Mouse (Mus musculus): Measurements from ENCODE around the gene Pkn1. TPM values are rescaled to one million over a fixed set of nuclear protein-coding genes. Genes with fewer than 3 reads are reported as not detected.
A peak's percentile ranks its signal among the peaks of the same experiment; 100 is the strongest.

Gene Pkn1
- polyA plus RNA-seq, 1 experiment from 2014 or later: 30.0 TPM

DNA sequence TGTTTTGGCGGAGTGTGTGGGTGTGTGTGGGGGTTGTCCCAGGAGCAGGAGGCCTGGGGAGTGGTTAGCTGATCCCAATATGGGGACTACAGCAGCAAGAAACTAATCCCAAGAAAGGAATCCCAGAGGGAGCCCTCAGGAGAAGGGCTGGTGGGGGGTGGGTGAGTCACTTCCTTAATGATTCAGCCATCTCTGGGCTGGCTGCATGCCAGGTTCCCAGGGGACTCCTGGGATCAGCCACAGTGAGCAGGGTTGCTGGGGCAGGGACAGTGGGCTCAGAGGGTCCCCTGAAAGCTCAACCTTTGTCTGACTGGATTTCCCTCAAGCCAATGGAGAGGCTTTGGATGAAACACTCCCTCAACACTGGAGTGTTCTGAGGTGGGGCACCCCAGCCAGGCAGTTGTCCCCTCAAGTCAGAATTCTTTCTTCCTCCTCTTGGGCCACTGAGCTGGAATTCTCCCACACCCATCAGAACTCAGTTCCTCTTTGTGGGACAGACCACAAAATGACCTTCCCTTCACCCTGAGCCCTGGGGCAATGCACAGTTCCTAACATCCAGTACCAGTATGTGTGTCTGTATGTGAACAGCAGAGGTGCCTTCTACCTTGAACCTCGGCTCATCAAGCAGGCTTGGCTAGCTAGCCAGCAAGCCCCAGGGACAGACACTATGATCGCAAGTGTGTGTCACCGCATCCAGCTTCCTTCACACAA lies 39.0 kb upstream of the Pkn1 start:
- Histone ChIP-seq H3K27ac (no peak overlapping the region), H3K4me2 (replicated peaks) (peak overlapping the region; percentile 18; the same call in 1 of the 2 replicates), H3K36me3 (no peaks in the 10 kb centered on the region), H3K27me3 (replicated peaks) (peaks cover 44% of the 10 kb centered on the region), H3K4me1 (peaks cover 14% of the 10 kb centered on the region), H3K4me3 (no peak overlapping the region), H3K9ac (no peak overlapping the region), H3K9me3 (no peaks in the 10 kb centered on the region)
- ATAC-seq (ENCODE audit: low FRiP score, low read depth): no peak
- WGBS: 79% methylated on average over 4 of the region's 4 CpGs

DNA sequence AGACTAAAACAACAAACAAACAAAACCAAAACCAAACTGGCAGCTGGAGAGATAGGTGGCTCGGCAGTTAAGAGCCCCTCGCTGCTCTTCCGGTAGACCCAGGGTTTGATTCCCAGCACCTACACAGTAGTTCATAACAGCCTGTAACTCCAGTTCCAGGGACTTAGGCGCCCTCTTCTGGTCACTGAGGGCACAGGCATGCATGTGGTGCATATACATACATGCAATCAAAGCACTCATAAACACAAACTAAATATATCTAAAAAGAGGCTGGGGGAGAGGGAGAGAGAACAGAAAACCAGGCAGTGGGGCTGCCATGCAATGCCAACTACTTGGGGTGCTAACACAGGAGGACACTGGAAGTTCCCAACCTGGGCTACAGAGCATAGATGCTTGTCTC lies 38.4 kb upstream of the Pkn1 start:
- WGBS: 85% methylated on average over 4 of the region's 4 CpGs
- no peak overlapping the region for H3K27ac ChIP-seq
- peaks cover 14% of the 10 kb centered on the region for H3K4me1 ChIP-seq
- no peak overlapping the region for H3K4me3 ChIP-seq
- H3K4me2 ChIP-seq (replicated peaks): no peak overlapping the region
- ATAC-seq (ENCODE audit: low FRiP score, low read depth): no peak
- H3K9me3 ChIP-seq: no peaks in the 10 kb centered on the region
- H3K9ac ChIP-seq: no peak overlapping the region
- peaks cover 43% of the 10 kb centered on the region for H3K27me3 ChIP-seq (replicated peaks)
- H3K36me3 ChIP-seq: no peaks in the 10 kb centered on the region

DNA sequence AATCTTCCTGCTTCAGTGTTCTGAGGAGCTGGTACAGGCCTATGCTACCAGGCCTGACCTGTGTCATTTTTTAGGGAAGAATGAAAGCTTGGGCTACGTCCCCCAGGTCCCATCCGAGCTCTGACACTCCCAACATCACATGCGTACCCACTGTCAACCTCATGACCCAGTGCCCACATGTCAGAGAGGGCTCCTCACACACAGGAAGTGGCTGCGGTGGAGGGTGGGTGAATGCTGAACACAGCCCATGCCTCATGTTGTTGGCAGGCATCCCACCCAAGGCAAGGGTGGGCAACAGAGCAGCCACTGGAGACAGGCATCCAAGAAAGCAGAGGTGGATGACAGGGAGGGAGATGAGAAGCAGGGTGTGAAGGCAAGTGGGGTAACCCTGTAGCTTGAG lies 37.7 kb upstream of the Pkn1 start:
- Histone ChIP-seq H3K27me3 (replicated peaks) (peaks cover 37% of the 10 kb centered on the region), H3K4me1 (peaks cover 14% of the 10 kb centered on the region), H3K4me2 (replicated peaks) (no peak overlapping the region), H3K9me3 (no peaks in the 10 kb centered on the region), H3K4me3 (no peak overlapping the region), H3K36me3 (no peaks in the 10 kb centered on the region), H3K27ac (no peak overlapping the region), H3K9ac (no peak overlapping the region)
- ATAC-seq (ENCODE audit: low FRiP score, low read depth): no peak
- 90% methylated on average over 4 of the region's 4 CpGs for WGBS

DNA sequence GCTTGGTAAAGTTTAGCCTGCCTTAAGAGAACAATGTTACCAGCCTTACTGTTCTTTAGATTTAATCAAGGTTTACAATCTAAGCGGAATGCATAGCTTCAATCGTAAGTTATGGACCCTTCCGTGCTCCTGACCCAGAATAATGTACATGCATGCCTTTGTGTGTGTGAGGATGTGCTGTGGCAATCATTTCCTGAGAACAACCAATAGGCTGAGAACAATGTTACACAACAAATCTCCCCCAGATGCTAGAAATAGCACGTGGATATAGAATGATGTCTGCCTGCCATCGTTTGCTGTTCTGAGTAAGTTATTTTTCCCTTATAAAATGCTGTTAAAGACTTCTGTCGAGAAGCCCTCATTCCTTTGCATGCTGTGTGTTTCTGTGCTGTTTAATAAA lies 33.9 kb upstream of the Pkn1 start:
- no peaks in the 10 kb centered on the region for H3K36me3 ChIP-seq
- WGBS: 82% methylated on average over 6 of the region's 6 CpGs

DNA sequence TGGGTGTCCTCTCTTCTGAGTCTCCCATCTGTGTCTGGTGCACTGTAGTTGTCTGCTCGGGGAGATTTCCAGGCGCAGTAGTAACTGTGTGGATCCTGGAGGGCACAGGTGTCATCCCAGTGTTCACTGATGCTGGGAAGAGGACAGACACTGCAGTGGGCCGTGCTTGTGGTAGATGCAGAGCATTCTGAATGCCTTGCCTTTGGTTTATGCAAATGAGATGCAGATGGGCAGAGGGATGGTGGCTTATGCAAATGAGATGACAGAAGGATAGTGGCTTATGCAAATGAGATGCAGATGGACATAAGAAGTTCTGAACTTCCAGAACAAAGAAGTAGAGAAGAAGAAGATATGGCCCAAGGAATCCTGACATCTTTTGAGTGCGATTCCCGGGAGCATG lies 32.9 kb upstream of the Pkn1 start:
- no peak overlapping the region for H3K4me3 ChIP-seq
- H3K9me3 ChIP-seq: no peaks in the 10 kb centered on the region
- no peaks in the 10 kb centered on the region for H3K36me3 ChIP-seq
- H3K4me2 ChIP-seq (replicated peaks): no peak overlapping the region
- no peaks in the 10 kb centered on the region for H3K4me1 ChIP-seq
- no peak for ATAC-seq (ENCODE audit: low FRiP score, low read depth)
- 70% methylated on average over 5 of the region's 5 CpGs for WGBS
- H3K27me3 ChIP-seq (replicated peaks): peaks cover 12% of the 10 kb centered on the region; the same call in 1 of the 2 replicates
- H3K27ac ChIP-seq: no peak overlapping the region
- H3K9ac ChIP-seq: no peak overlapping the region

More for the DNA sequence above, 33.9 kb upstream of the Pkn1 start:
- Histone ChIP-seq H3K4me2 (replicated peaks) (no peak overlapping the region), H3K4me1 (peaks cover 4% of the 10 kb centered on the region; the same call in 1 of the 2 replicates), H3K27me3 (replicated peaks) (peaks cover 12% of the 10 kb centered on the region; the same call in 1 of the 2 replicates), H3K4me3 (no peak overlapping the region), H3K9me3 (no peaks in the 10 kb centered on the region), H3K27ac (no peak overlapping the region), H3K9ac (no peak overlapping the region)
- no peak for ATAC-seq (ENCODE audit: low FRiP score, low read depth)

DNA sequence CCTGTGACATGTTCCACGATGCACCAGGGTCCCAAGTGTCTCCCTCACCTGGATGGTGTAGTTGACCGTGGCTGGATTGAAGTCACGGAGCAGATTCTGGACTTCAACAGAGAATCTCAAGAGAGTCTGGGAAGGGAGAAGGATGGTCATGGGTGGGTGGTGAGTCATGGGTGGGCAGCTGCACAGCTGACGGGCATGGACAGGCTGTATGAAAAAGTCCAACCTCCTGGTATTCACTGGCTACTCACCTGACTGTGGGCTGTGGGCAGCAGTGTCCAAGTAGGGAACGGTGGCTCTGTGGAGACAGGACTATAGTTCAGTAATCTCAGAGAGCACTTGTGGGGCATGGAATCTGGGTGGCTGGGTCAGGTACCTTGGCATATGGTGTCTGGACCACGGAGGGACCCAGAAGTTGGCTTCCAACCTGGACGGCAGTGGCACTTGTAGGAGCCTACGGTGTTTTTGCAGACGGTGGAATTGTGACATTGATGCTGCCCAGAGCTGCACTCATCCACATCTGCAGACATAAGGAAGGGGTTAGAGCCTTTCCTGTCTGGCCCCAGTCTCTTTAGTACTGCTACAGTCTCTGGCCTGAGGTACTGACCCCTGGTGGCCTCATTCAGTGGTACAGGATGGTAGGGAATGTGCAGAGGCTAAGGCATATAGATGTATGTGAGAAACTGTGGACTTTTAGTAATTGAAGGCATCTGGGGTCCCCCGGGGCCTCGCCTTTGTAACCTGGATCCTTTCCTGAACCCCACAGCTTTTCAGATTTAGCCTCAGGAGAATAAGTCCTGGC lies 30.2 kb upstream of the Pkn1 start:
- 81% methylated on average over 11 of the region's 11 CpGs for WGBS
- Histone ChIP-seq H3K27me3 (replicated peaks) (peaks cover 5% of the 10 kb centered on the region; the same call in 1 of the 2 replicates), H3K9me3 (no peaks in the 10 kb centered on the region), H3K9ac (no peak overlapping the region), H3K4me3 (no peak overlapping the region), H3K4me2 (replicated peaks) (no peak overlapping the region), H3K36me3 (peaks cover 22% of the 10 kb centered on the region), H3K27ac (no peak overlapping the region), H3K4me1 (no peaks in the 10 kb centered on the region)
- 0 out of 2 replicates have a peak, but pooled peaks have one; percentile 8 for ATAC-seq (ENCODE audit: low FRiP score, low read depth)

DNA sequence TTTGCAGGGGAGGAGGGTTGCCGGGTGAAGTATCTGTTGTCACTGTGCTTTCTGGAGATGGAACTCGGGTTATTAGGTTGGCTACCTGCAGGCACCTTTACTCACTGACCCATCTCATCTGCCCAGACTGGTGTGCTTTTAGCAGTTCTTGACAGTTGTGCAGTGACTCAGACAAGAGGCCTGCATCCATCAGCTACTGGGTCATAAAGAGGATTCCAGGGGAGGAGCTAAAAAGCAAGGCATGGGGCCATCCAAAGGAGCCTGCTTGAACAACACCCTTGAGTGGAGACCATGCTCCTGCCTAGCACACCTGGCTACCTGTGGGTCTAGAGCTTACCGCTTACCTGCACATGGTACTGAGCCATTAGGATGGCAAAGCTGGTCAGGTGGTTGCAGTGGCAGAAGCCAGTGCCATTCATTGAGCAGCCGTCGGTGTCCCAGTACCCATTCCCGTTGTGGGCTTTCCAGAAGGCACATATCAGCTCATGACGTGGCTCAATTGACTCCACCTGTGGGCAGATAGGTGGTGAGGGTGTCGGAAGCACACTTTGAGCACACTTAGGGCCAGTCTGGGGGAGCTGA lies 26.6 kb upstream of the Pkn1 start:
- ATAC-seq (ENCODE audit: low FRiP score, low read depth): no peak
- H3K27me3 ChIP-seq (replicated peaks): no peaks in the 10 kb centered on the region
- H3K9me3 ChIP-seq: no peaks in the 10 kb centered on the region
- H3K4me1 ChIP-seq: no peaks in the 10 kb centered on the region
- no peak overlapping the region for H3K27ac ChIP-seq
- H3K36me3 ChIP-seq: peaks cover 58% of the 10 kb centered on the region
- WGBS: 92% methylated on average over 8 of the region's 8 CpGs
- no peak overlapping the region for H3K4me2 ChIP-seq (replicated peaks)
- H3K4me3 ChIP-seq: no peak overlapping the region
- no peak overlapping the region for H3K9ac ChIP-seq

DNA sequence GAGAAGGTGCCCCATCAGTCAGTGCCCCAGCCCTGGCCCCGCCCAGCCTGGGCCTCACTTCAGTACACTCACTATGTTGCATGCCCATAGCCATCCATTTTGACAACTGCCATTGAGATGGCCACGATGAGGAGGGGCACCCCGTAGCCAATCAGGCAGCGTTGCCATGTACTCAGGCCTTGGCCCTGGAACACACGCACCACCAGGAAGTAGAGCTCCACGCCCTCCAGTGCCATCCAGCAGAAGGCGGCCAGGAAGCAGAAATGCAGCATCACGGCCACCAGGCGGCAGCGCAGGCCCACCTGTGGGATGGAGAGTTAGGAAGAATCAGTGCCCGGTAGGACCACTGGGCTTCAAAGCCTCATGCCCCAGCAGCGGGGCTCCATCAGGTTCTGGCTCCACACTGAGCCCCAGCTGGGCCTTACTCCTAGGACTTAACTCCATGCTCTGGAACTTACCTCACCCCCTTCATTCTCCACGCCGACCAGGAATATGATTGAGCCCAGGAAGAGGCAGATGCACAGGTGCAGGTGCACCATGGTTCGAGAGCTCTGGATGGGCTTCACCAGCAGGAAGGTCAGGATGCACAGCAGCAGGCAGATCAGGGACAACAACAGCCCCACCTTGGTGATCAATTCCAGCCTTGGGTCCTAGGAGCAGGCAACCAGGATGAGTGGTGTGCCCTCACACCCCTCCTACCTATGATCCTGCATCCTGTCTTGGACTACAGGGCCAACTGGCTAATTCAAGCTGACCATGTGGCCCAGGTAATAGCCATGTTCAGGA lies 25.9 kb upstream of the Pkn1 start:
- Histone ChIP-seq H3K4me2 (replicated peaks) (no peak overlapping the region), H3K9ac (no peak overlapping the region), H3K4me3 (no peak overlapping the region), H3K4me1 (no peaks in the 10 kb centered on the region), H3K27me3 (replicated peaks) (no peaks in the 10 kb centered on the region), H3K27ac (no peak overlapping the region), H3K9me3 (no peaks in the 10 kb centered on the region), H3K36me3 (peaks cover 65% of the 10 kb centered on the region)
- peak; percentile 59 for ATAC-seq (ENCODE audit: low FRiP score, low read depth)
- 47% methylated on average over 15 of the region's 15 CpGs for WGBS

DNA sequence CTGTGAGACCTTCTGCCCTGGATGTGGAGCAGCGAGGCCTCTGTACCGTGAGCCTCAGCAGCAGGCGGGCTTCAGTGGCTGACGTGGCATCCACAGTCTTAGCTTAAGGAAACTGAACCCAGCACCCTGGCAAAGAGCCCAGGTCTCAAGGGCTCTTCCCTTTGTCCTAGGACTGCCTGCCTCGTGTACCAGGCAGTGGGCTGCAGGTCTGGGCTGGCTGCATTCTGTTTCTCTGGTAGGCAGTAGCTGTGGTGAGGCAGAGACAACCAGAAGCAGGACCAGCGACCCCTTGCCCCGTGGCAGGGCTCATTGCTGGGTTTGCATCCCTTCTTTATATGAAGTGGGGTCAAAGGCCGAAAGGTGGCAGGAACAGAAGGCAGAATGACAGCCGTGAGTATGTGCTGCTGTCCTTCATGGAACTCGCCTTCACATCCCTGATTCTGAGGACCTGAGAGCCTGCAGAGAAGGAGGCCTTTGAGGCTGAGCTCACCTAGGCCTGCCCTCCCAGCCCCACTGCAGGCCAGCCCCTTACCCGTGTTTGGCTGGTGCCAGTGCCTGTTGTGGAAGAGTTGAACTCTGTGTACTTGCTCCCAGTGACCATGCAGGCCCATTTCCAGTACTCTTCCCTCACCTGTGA lies 24.6 kb upstream of the Pkn1 start:
- Histone ChIP-seq H3K27ac (no peak overlapping the region), H3K9me3 (no peaks in the 10 kb centered on the region), H3K27me3 (replicated peaks) (no peaks in the 10 kb centered on the region), H3K9ac (no peak overlapping the region), H3K36me3 (peaks cover 72% of the 10 kb centered on the region), H3K4me2 (replicated peaks) (no peak overlapping the region), H3K4me1 (no peaks in the 10 kb centered on the region), H3K4me3 (no peak overlapping the region)
- ATAC-seq (ENCODE audit: low FRiP score, low read depth): no peak
- WGBS: 90% methylated on average over 11 of the region's 11 CpGs

DNA sequence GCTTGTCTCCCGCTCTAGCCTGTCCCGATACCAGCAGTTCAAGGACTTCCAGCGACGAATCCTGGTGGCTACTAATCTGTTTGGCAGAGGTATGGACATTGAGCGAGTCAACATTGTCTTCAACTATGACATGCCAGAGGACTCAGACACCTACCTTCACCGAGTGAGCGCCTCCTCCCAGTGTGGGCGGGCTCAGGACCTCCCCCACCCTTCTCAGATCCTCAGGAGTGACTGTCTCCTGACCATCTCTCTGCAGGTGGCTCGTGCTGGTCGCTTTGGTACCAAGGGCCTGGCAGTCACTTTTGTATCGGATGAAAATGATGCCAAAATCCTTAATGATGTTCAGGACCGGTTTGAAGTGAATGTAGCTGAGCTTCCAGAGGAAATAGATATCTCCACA lies 23.7 kb upstream of the Pkn1 start:
- Histone ChIP-seq H3K27me3 (replicated peaks) (no peaks in the 10 kb centered on the region), H3K4me3 (no peak overlapping the region), H3K27ac (no peak overlapping the region), H3K4me2 (replicated peaks) (no peak overlapping the region), H3K9ac (no peak overlapping the region), H3K4me1 (no peaks in the 10 kb centered on the region), H3K36me3 (peaks cover 72% of the 10 kb centered on the region), H3K9me3 (no peaks in the 10 kb centered on the region)
- 94% methylated on average over 12 of the region's 12 CpGs for WGBS
- no peak for ATAC-seq (ENCODE audit: low FRiP score, low read depth)

DNA sequence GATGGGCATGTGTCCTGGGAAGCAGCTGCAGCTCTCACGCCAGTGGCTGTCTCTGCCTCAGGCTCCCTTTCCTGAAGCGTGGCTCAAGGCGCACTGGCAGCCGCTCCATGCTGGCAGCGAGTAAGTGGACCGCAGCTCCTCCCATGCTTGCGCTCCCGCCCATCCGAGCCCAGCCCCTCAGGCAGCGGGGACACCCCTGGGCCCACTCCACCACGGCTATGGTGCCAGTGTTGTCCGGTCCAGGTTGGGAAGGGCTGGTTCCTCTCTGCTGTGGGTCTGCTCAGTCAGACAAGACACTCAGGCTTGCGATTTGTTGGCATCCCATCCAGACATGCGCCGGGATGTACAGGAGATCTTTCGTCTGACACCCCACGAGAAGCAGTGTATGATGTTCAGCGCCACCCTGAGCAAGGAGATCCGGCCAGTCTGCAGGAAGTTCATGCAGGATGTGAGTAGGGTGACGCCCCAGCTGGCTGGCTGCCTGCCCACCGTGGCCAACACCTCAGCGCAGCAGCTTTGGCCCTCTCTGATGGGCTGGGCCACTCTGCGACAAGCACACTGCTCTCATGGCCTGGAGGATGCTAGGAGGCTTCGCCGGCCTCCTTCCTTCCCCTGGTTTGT lies 22.5 kb upstream of the Pkn1 start:
- ATAC-seq (ENCODE audit: low FRiP score, low read depth): no peak
- Histone ChIP-seq H3K4me3 (no peak overlapping the region), H3K4me1 (peaks cover 10% of the 10 kb centered on the region), H3K27ac (no peak overlapping the region), H3K36me3 (peaks cover 72% of the 10 kb centered on the region), H3K9ac (no peak overlapping the region), H3K9me3 (no peaks in the 10 kb centered on the region), H3K4me2 (replicated peaks) (no peak overlapping the region), H3K27me3 (replicated peaks) (no peaks in the 10 kb centered on the region)
- 93% methylated on average over 25 of the region's 25 CpGs for WGBS

Measured in neural tube, embryonic 12.5 days (tissue).